Mouse (Mus musculus): Measurements from ENCODE around the gene Rgl1.

DNA sequence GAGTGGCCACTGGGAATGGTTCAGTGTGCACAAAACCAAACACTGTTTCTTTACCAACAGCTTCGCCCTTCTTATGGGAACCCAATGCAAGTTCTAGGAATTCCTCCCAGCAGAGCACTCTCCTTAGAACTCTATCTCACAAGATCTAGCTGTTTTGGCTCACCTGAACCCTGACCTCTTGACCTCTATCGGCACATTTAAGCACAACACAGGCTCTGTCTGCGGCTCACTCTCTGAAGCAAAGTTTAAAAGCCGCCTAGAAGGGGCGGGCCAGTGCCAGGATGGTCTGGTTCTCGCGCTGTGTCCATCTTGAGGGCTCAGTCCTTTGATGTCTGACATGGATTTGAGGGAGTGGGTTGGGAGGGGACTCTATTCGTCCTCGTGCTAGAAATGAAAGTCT, 70.7 kb downstream of the Rgl1 start:
- TF ChIP-seq CTCF (IDR thresholded peaks at IDR 0.05; ENCODE audit: extremely low read depth, insufficient read depth, low read length) (no peak), POLR2A (IDR thresholded peaks at IDR 0.05; ENCODE audit: extremely low read depth, insufficient read depth, low read length) (no peak)
